Mouse (Mus musculus) heart, embryonic 11.5 days (tissue): ENCODE results near the gene Calm3. TPM values are rescaled to one million over a fixed set of nuclear protein-coding genes. Genes with fewer than 3 reads are reported as not detected.
A peak's percentile ranks its signal among the peaks of the same experiment; 100 is the strongest.

Experiments used
- ATAC-seq: fragments of 200-750 bp; cut with Nextera tagmentation; replicated peaks from 2 replicates; pipeline ENCODE4 v1.8.0; 2017; ENCODE audit warnings: moderate library complexity; ENCODE audit not compliant: insufficient number of reproducible peaks, low FRiP score, low TSS enrichment
- H3K27ac ChIP-seq: fragments of 300-500 bp; sonication (generic); 2 replicates; pipeline ENCODE4 v1.5.1; 2014; ENCODE audit warnings: mild to moderate bottlenecking, low read depth, low read length
- H3K27me3 ChIP-seq: fragments of 300-500 bp; sonication (generic); 2 replicates; pipeline ENCODE4 v1.6.1; 2014; ENCODE audit warnings: mild to moderate bottlenecking, low read length, mixed read lengths; ENCODE audit not compliant: control insufficient read depth, insufficient read depth
- H3K36me3 ChIP-seq: fragments of 300-500 bp; sonication (generic); 2 replicates; pipeline ENCODE4 v1.6.1; 2014; ENCODE audit warnings: mild to moderate bottlenecking, low read length, moderate library complexity, mixed read lengths; ENCODE audit not compliant: control insufficient read depth, insufficient read depth
- H3K4me1 ChIP-seq: fragments of 300-500 bp; sonication (generic); 2 replicates; pipeline ENCODE4 v1.6.1; 2014; ENCODE audit warnings: low read length; ENCODE audit not compliant: control insufficient read depth, insufficient read depth
- H3K4me2 ChIP-seq: fragments of 300-500 bp; sonication (generic); 2 replicates; pipeline ENCODE4 v1.6.1; 2014; ENCODE audit warnings: mild to moderate bottlenecking, moderate library complexity
- H3K4me3 ChIP-seq: fragments of 300-500 bp; sonication (generic); 2 replicates; pipeline ENCODE4 v1.5.1; 2014; ENCODE audit warnings: low read depth, low read length
- H3K9ac ChIP-seq: fragments of 300-500 bp; sonication (generic); 2 replicates; pipeline ENCODE4 v1.6.1; 2014; ENCODE audit warnings: mild to moderate bottlenecking, low read depth, low read length, moderate library complexity
- H3K9me3 ChIP-seq: fragments of 300-500 bp; sonication (generic); replicated peaks from 2 replicates; pipeline ENCODE4 v1.6.1; 2016; ENCODE audit warnings: low read length; ENCODE audit not compliant: control insufficient read depth
- WGBS: fragments of 180-500 bp; shearing (Covaris S2); extraction: QIAGEN DNeasy Blood & Tissue Kit; methylation state at CpG from one replicate; pipeline ENCODE4 v1.1.7; 2014; ENCODE audit not compliant: insufficient replicate concordance; 5-methylcytosine and 5-hydroxymethylcytosine counted together
- polyA plus RNA-seq: library from polyadenylated mRNA; unstranded; fragments of >200 nt; fragmentation: Nextera tagmentation; extraction: Ambion mirVana; gene quantifications from 2 replicates; pipeline ENCODE4 v1.2.1, GENCODE M21; 2014

Calm3 gene
- polyA plus RNA-seq, 1 experiment from 2014 or later: 156 TPM

DNA sequence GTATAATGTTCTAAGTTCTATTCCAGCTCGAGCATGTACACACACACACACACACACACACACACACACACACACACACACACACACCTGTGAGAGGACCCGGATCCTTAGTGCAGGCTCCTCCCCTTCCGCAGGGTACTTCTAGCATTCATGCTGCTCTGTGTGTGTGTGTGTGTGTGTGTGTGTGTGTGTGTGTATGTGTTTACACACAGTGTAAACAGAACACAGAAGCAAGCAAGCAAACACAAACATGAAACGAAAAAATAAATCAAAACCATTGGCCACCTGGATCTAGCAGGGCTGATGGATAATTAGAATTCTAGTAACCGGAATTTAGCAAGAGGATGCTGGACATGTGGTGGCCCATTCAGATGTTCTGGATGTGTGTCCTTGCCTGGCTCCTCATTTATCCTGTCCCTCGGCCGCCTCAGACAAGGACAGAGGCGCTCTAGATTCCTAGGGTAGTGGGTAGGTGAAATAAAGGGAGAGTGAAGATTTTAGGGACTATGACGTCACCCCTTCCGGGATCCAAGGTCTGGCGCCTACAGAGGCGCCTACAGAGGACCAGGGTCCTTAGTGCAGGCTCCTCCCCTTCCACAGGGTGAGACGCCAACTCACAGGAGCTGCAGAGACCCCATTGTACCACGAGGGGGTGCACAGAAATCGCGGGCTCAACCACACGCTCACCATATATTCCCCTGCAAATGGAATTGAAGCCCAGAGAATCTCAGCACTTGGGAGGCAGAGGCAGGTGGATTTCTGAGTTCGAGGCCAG lies 27.1 kb upstream of the Calm3 start:
- Histone ChIP-seq H3K9me3 (no peaks in the 10 kb centered on the region), H3K27me3 (peaks cover 38% of the 10 kb centered on the region), H3K4me1 (peaks cover 28% of the 10 kb centered on the region), H3K4me2 (no peak overlapping the region), H3K36me3 (no peaks in the 10 kb centered on the region), H3K9ac (no peak overlapping the region), H3K4me3 (no peak overlapping the region), H3K27ac (no peak overlapping the region)
- peak; percentile 69 for ATAC-seq
- WGBS: 25% methylated on average over 18 of the region's 18 CpGs

- H3K9ac ChIP-seq: peak overlapping the region; percentile 17; the same call in 1 of the 2 replicates
Measured at GRCm38 (mm10) chr7:16949908-16950841, 26.3 kb upstream of the Calm3 start.

GRCm38 (mm10) chr7:16948923-16949458 lies 25.1 kb upstream of the Calm3 start:
- Histone ChIP-seq H3K4me2 (no peak overlapping the region), H3K4me3 (no peak overlapping the region), H3K9ac (no peak overlapping the region), H3K27ac (no peak overlapping the region), H3K36me3 (no peaks in the 10 kb centered on the region), H3K9me3 (no peaks in the 10 kb centered on the region), H3K27me3 (peaks cover 51% of the 10 kb centered on the region), H3K4me1 (peaks cover 32% of the 10 kb centered on the region)
- no peak for ATAC-seq
- WGBS: 48% methylated on average over 8 of the region's 8 CpGs

More at GRCm38 (mm10) chr7:16949908-16950841, 26.3 kb upstream of the Calm3 start:
- Histone ChIP-seq H3K36me3 (no peaks in the 10 kb centered on the region), H3K4me2 (peak overlapping the region; percentile 64), H3K4me3 (peak overlapping the region; percentile 25), H3K27ac (no peak overlapping the region), H3K4me1 (peaks cover 28% of the 10 kb centered on the region), H3K9me3 (no peaks in the 10 kb centered on the region), H3K27me3 (peaks cover 46% of the 10 kb centered on the region)
- ATAC-seq: 0 out of 2 replicates have a peak, but pooled peaks have one; percentile 32
- 12% methylated on average over 29 of the region's 29 CpGs for WGBS

- H3K9ac ChIP-seq: no peak overlapping the region
- 2% methylated on average over 4 of the region's 4 CpGs for WGBS
- H3K4me1 ChIP-seq: peaks cover 33% of the 10 kb centered on the region
- peak overlapping the region; percentile 69 for H3K4me2 ChIP-seq
- no peaks in the 10 kb centered on the region for H3K9me3 ChIP-seq
- H3K36me3 ChIP-seq: no peaks in the 10 kb centered on the region
- no peak overlapping the region for H3K27ac ChIP-seq
- no peak overlapping the region for H3K4me3 ChIP-seq
- peaks cover 51% of the 10 kb centered on the region for H3K27me3 ChIP-seq
- peak; percentile 31; the same call in 1 of the 2 replicates for ATAC-seq
Measured at GRCm38 (mm10) chr7:16947959-16948361, 24.0 kb upstream of the Calm3 start.

DNA sequence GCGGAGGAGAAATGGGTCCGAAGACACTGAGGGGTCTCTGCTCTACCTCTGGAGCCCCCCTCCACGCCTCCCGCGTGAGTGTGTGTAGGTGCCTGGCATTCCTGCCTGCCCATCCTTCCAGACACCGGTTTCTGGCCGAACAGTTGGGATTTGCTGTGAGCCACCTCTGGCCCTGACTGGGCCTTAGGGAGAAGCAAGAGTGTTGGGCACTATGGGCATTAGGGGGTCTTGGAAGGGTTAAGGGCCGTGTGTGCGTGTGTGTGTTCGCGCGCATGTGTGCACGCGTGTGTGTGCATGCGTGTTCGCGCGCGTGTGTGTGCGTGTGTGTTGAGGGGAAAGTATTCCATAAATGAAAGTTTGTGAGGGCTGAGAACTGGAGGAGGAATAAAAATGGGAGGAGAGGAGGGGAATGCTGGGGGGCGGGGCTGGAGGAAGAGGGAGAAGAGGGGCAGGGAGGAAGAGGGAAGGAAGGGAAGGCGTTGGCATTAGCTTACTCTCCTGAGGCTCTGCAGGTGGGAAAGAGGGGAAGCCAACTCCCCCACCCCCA lies 23.5 kb upstream of the Calm3 start:
- Histone ChIP-seq H3K36me3 (no peaks in the 10 kb centered on the region), H3K9me3 (no peaks in the 10 kb centered on the region), H3K4me2 (peak overlapping the region; percentile 69), H3K4me3 (peak overlapping the region; percentile 41), H3K9ac (no peak overlapping the region), H3K27me3 (peaks cover 51% of the 10 kb centered on the region), H3K27ac (no peak overlapping the region), H3K4me1 (peaks cover 33% of the 10 kb centered on the region)
- ATAC-seq: no peak
- 19% methylated on average over 22 of the region's 22 CpGs for WGBS

DNA sequence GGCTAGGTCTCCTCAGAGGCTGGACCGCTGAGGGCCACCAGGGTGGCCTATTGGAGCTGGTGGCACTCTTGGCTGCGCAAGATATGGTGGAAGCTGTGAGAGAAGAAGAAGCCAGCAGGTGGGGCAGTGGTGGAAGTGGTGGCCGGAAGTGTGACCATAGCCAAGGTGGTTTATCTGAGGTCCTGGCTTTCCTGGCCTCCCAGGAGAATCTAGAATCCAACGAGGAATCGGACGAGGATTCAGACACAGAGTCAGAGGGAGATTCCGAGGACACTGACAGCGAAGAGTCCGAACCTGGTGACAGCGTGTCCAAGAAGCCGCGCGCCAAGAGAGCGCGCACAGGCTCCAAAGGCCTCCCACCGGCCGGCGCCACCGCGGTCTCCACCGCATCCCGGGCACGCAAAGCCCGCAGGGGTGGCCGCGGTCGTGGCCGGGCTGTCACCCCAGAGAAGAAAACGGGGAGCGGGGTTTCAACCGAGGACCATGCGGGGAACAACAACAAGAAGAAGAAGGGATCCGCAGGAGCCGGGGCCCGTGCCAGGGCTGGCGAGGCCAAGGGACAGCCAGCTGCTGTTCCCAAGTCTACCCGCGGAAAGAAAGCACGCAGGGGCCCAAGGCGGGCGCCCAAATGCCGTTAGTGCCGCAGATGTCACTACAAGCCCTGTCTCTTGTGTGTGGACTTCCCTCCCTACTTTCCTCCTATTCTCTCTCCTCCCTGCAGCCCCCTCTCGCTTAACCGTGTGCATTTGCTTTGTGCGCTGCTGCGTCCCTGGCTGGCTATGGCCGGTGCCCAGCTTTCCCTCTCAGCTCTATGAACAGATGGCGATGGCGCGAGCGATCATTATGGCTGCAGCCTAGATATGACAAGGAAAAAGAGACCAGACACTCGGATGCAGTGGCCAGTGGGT lies 22.8 kb upstream of the Calm3 start:
- Histone ChIP-seq H3K4me1 (peaks cover 33% of the 10 kb centered on the region), H3K9ac (peak overlapping the region; percentile 58; the same call in 1 of the 2 replicates), H3K4me3 (peak overlapping the region; percentile 41), H3K27ac (no peak overlapping the region), H3K9me3 (no peaks in the 10 kb centered on the region), H3K36me3 (no peaks in the 10 kb centered on the region), H3K27me3 (peaks cover 51% of the 10 kb centered on the region), H3K4me2 (peak overlapping the region; percentile 69)
- ATAC-seq: no peak
- WGBS: 2% methylated on average over 53 of the region's 53 CpGs

DNA sequence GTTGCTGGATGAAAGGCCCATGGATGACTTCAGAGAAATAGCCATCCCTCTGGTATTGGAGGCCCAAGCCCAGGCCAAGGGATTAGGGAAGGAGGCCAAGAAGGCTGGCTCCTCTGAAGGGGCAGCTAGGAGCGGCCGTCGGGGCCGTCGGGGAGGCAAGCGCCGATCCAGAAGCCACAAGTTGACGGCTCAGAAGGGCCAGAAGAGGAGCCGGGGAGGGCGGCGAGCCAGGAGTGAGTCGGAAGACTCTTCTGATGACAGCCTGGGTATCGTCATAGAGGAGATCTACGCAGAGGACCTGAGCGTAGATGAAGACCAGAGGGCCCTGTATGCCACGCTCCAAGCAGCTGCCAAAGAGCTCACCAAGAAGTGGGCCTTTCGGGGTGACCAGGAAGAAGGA lies 21.5 kb upstream of the Calm3 start:
- peak overlapping the region; percentile 94 for H3K4me2 ChIP-seq
- H3K36me3 ChIP-seq: no peaks in the 10 kb centered on the region
- no peak for ATAC-seq
- H3K9me3 ChIP-seq: no peaks in the 10 kb centered on the region
- H3K27ac ChIP-seq: no peak overlapping the region
- H3K27me3 ChIP-seq: peaks cover 51% of the 10 kb centered on the region
- peaks cover 32% of the 10 kb centered on the region for H3K4me1 ChIP-seq
- H3K9ac ChIP-seq: no peak overlapping the region
- 7% methylated on average over 17 of the region's 17 CpGs for WGBS
- peak overlapping the region; percentile 65; the same call in 1 of the 2 replicates for H3K4me3 ChIP-seq
